Mouse (Mus musculus): Measurements from ENCODE around the gene Slc1a2. TPM values are rescaled to one million over a fixed set of nuclear protein-coding genes. Genes with fewer than 3 reads are reported as not detected.

Slc1a2 gene
- total RNA-seq, 2 experiments from 2014 or later = 1,831 to 2,193 TPM

DNA sequence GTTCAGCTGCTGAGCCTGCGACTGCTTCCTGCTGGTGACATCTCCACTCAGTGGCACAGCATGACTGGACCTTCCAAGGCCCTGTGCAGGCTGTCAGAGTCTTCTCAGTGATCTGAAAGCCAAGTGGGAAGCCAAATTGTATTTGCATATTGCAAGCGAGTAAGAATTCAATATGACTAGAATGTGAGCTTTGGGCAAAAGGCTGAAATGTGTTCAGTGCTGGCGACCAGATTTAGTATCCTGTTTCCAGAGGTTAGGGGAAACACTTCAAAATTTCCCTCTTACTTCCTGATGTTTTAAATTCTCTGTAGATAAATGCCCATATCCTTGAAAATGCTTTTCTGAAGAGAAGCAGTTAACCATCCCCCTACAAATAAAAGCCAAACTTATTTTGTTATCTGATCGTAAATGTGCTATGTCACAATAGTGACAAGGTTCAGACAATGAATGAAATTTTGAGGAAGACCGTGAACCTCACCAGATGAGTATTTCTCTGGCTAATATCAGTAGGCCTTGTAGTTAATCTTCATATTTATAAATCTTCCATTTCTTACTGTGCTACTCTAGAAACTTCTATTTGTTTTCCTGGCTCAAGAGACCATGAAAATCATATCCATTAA is 98.9 kb downstream of the Slc1a2 start:
- no peak for DNase-seq (ENCODE audit: extremely low spot score in 1 of 2, low spot score in 1 of 2)

DNA sequence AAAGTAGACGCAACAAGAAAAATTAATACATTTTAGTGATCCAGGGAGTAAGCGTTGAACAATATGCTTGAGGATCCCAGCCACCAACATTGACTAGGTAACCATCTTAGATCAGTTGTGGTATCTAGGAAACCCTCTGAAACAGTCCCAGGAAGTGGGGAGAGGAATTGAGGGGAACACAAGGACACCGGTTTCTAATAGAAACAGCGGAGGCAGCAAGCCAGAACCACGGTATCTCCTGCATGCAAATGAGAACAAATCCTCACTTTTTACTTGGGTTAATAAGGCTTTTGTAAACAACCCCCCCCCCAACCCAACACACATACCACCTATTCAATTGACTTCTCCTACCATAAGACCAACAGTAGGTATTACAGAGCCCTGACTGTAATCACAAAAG is 101.0 kb downstream of the Slc1a2 start:
- no peak for DNase-seq (ENCODE audit: extremely low spot score in 1 of 2, low spot score in 1 of 2)

DNA sequence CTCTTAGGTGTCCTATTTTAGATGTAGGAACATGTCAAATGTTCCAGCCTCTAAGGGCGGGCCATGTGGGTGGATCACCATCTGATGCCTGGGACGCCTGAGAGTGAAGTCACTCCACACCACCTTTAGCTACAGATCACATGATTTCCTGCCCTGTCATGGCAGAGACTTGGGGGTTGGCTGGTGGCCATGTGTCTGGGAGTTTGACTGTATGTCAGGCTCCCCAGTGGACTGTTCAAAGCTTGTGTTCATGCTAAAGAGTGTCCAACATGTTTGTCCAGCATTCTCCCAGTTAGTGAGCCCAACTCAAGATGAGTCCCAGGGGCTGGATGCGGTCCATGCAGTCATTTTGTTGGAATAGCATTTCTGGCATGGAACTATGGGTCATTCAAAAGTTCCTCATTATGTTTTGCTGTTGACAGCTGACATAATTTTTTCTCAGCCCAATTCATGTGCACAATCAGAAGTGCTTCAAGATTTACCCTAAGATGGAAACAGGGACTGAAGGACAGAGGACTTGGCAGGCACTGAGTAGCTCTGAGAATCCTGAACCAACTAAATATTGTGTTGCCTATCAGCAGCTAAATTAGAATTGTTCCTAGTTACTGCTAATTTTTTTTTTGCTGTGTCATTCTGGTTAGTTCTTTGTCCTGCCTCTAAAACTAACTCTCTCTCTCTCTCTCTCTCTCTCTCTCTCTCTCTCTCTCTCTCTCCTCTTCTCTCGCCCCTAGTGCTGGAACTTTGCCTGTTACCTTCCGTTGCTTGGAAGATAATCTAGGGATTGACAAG is 102.0 kb downstream of the Slc1a2 start:
- DNase-seq (ENCODE audit: extremely low spot score in 1 of 2, low spot score in 1 of 2) = no peak

DNA sequence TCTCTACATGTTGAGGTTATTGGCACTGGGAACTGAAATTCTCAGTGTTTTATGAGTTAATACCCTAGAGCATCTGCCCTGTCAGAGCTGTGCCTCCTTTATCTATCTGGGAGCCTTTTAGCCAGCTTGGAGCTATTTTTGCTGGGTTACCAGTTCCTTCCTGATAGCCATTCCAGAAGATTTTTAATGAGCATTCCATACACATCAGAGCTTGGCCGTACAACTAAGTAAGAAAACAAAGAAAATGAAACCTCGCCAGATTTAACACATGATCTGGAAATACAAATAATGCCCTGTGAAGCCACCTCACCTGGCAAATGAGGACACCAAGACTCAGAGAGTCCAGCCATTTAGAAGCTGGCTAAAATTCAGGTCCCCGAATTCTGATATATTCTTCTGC is 104.7 kb downstream of the Slc1a2 start:
- DNase-seq (ENCODE audit: extremely low spot score in 1 of 2, low spot score in 1 of 2) = no peak

DNA sequence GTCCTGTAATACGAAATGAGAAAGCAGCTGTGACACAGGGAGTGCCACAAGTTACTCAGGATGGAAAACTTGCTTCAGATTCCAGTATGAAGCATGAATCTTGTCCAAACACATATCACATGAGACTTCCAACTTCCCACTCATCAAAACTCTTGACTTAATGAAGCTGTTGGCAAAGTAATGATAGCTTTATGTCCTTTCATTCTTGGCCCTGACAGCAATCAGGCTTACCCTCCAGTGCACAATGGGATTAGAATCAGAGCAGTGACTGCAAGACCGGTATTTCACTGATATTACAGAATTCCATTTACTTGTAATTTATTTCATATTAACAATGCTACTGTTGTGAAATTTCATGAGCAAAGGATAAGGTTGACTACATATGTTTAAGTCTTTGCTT is 105.5 kb downstream of the Slc1a2 start:
- DNase-seq (ENCODE audit: extremely low spot score in 1 of 2, low spot score in 1 of 2) = no peak

DNA sequence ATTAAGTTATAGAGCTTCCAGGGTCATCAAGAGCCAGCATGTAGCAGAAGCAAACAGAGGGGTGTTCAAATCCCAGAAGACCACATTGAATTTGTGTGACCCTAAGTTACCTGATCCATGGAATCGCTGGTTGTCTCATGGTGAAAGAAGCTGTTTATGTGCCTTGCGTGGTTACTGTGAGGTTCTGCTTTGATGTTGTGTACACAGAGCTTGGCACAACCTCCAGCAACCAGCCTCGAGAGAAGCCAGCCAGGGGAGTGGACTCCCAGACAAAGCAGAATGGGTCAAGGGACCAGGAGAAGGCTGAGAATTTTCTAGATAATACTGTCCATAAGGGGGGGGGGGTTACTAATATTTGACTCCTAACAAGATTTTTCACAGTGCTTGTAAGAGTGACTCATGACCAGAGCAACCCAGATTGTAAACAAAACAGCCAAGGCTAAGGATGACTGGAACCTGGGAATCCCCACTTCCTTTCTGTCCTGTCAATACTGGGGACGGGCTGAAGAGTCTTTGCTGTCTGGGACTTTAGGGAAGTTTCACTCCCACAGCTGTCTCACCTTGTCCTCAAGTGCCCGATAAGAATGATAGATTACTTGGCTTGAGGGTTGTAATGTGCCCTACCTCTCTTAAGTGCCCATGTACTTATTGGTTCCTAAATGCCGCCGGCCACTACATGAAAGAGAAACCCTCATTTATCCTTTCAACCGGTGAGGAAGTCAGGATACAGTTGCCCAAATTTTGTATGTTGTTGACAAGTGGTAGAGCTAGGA is 106.3 kb downstream of the Slc1a2 start:
- no peak for DNase-seq (ENCODE audit: extremely low spot score in 1 of 2, low spot score in 1 of 2)

DNA sequence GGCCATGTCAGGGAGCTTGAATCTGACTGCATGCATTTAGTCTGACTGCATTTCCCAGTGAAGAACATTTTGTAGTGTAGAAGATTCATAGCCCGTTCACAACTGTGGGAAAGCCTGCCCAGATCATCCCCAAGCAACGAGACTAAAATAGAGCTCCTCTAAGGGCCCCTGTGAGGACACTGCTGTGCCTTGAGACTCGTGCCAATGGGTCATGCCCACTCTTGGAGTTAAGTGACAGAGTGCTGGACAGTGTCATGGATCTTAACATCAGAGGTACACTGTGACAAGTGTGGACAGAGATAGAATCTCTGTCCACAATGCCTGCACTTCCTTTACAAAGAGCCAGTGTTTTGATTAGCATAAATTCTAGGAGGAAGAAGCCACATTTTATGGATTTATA is 109.8 kb downstream of the Slc1a2 start:
- DNase-seq (ENCODE audit: extremely low spot score in 1 of 2, low spot score in 1 of 2) = no peak

DNA sequence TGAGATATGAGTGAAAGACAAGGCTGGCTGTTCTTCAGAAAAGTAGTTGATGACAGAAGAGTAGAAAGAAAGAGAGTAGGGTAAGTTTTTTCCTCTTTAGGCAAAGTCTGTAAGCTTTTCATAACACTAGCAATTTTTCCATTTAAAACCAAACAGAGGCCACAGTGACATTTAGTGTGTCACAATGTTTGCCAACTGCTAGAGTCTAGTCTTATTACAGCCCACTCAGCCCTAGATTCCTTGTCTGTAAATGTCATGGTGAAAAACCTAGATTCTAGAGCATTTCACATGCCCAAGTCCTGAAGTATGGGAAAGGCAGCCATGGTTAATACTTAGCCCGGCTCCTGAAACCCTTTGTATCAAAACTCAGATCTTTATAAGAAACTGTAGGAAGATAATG is 112.8 kb downstream of the Slc1a2 start:
- DNase-seq (ENCODE audit: extremely low spot score in 1 of 2, low spot score in 1 of 2) = no peak

DNA sequence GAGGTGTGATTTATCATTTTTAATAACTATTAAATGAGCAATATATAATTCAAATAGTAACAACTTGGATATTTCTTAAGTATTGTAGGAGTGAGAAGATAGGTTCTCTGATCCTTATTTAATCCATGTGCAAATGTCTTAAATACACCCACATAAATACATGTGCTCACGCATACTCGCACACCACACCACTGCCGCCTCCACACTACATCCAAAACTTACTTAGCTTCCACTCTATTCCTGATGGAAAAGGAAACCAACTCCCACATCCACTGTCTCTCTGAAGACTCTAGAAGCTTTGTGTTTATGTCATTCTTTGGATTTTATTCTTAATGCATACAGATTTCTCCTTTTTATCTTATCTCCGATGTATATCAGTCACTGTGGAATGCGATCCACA is 113.8 kb downstream of the Slc1a2 start:
- no peak for DNase-seq (ENCODE audit: extremely low spot score in 1 of 2, low spot score in 1 of 2)

DNA sequence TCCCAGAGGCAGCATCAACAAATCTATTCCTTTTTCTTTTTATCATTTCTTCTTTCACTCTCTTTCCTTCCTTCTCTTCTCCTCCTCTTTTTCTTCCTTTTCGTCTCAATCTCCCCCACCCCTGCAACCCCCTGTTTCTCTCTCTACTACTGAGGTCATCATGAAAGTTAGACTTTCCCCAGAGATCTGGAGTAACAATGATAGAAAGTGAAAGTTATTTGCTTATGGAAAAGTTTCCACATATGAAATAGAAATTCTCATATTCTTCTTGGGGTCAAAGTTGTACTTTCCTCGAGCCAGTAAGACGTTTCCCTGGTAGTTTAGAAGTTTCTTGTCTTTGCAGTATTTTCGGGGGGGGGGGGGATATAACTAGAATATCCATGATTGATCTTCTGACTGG is 116.2 kb downstream of the Slc1a2 start:
- no peak for DNase-seq (ENCODE audit: extremely low spot score in 1 of 2, low spot score in 1 of 2)

DNA sequence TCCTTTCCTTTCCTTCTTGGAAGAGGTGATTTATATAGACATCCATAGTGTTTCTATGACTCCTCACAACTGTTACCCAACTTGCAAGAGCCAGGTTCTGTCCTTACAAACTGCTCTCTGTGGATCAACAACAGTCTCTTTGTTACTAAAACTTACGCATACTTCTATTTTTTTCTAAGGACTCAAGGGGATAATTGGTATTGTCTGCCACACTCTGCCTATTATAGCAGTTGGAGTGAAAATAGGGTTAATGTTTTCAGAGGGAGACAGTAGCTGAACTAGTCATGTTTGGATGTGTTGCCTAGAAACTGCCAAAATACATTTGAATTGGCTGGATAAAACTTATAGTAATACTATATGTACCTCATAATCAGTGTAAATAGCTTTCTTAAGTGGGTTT is 117.1 kb downstream of the Slc1a2 start:
- DNase-seq (ENCODE audit: extremely low spot score in 1 of 2, low spot score in 1 of 2) = no peak

DNA sequence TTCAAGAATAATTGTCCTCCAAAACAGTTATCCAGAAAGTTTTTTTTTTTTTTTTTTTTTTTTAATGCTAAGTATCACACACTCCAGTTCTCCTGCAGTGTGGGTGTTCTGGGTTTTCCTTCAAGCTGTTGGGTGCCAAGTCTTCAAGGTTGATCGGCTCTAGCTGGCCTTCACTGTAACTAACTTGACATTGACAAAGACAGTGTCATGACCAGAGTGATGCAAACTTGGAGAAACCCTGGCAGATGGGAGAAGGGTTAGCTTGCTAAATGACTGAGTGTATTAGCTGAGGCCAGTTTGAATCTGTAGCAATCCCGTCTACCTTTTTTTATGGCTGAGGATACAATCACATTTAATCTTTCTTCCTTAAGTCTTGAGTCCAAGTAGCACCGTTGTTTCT is 119.7 kb downstream of the Slc1a2 start:
- no peak for DNase-seq (ENCODE audit: extremely low spot score in 1 of 2, low spot score in 1 of 2)

DNA sequence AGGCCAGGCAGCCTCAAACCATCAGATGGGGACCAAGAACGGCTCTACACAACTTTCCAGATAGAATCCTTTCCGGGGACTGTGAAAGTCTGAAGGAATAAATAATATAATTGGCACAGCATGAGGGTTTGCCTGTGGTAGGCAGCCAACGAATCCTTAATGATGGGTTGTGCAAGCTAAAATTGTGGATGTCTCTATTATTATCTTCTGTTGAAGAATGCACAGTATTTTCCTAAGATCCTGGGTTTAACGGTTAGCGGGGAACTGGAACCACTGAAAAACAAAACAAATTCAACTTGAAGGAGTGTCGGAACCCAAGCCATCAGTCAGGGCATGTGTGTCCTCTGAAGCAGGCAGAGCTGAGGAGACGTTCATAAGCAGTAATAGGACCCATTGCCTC is 124.3 kb downstream of the Slc1a2 start:
- no peak for DNase-seq (ENCODE audit: extremely low spot score in 1 of 2, low spot score in 1 of 2)

DNA sequence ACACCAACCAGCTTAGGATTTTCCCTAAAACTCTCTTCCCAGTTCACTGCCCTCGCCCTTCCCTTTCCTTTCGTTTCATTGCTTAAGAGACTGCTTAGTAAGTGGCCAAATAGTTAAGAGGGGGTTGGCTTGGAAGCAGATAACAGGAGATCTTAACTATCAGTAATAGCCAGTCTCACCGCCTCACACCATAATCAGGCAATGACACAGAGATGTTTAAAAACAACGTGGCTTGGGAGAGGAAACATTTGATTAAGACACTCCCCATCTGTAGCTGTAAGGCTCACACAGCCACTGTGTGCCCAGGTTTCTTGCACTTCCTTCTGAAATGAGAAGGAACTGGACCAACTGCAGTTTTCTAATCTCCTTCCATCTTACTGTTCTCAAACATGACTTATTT is 127.2 kb downstream of the Slc1a2 start:
- DNase-seq (ENCODE audit: extremely low spot score in 1 of 2, low spot score in 1 of 2) = no peak

DNA sequence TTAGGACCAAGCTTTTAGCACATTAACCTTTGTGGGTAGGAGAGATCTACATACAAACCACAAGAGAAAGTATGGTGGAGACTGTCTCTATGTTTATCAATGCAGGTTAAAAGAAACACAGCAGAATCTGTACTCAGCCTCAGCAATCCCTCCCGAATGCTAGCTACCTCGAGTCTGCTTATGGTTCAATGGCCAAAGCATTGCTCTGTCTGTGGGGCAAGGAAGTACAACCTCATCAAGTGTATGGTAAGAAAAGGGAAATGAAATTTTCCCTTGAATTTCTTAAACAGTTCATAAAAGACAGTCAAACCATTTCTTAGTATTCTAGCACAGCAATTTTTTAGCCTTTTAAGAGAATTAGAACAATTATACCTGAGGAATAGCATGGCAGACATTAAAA is 133.2 kb downstream of the Slc1a2 start:
- DNase-seq (ENCODE audit: extremely low spot score in 1 of 2, low spot score in 1 of 2) = no peak

DNA sequence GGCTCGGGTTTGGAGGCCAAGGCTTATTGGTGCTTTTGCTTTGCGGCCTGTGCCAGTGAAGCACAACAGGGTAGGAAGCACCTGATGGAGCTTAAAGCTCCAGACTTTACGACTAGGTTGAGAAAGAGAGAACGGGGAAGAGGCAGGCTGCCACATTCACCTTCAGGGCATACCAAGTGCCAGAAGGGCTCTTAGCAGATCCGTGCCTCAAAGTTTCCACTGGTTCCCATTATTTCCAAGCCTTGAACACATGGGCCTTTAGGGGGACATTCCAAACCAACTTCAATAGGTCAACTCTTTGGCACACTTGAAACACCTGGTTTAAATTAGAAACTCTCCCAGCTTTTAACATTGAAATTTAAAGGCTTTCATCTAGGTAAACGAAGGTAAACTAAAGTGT is 134.3 kb downstream of the Slc1a2 start:
- no peak for DNase-seq (ENCODE audit: extremely low spot score in 1 of 2, low spot score in 1 of 2)

DNA sequence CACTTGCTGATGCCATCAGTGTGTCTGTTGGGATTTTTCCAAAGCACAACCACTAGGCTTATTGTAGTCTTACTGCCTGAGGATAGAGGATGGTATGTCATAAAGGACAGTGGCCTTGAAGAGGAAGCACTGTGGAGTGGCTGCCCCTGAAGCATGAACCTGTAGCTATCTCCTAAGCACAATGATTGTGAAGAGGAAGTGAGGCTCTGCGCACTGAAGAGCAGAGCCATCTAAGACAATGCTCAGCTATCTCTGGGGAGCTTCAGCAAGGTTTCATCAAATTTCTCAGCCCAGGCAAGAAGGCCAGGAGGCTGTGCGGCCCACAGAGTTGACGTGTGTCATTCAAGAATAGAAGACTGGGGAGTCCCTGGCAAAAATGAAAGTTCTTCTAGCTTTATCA is 136.6 kb downstream of the Slc1a2 start:
- no peak for DNase-seq (ENCODE audit: extremely low spot score in 1 of 2, low spot score in 1 of 2)

DNA sequence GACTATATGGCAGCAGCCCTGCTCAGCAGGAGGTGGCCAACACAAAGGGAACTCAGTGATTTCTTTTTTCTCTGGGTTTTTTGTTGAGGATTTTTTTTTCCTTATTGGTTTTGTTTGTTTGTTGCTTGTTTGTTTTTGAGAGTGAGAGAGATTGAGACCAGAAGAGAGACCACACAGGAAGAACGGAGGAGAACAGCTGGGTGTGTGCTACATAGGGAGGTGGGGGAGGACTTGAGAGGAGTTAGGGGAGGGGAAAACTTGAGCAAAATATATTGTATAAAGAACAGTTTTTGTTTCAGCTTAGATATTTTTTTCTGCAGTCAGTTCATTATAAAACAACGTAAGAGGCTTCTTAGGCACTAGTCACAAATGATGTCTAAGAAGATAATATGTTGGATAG is 139.7 kb downstream of the Slc1a2 start:
- DNase-seq (ENCODE audit: extremely low spot score in 1 of 2, low spot score in 1 of 2) = no peak

DNA sequence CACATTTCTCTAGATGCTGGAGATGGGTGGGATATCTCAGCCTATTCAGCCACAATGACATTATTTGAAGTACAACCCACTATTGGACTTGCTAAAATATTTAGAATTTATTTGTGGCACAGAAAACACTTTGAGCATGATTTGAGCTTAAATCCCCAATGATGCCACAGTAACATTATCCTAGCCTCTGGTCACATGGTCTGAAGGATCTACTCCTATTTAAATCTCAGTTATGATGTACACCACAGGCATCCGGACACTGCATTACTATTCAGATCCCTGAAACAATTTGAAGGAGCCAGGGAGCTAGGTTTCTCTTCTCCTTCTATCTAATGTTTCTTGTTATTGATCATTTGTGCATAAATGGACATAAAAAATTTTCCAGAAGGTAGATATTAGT is 143.4 kb downstream of the Slc1a2 start:
- DNase-seq (ENCODE audit: extremely low spot score in 1 of 2, low spot score in 1 of 2) = no peak

DNA sequence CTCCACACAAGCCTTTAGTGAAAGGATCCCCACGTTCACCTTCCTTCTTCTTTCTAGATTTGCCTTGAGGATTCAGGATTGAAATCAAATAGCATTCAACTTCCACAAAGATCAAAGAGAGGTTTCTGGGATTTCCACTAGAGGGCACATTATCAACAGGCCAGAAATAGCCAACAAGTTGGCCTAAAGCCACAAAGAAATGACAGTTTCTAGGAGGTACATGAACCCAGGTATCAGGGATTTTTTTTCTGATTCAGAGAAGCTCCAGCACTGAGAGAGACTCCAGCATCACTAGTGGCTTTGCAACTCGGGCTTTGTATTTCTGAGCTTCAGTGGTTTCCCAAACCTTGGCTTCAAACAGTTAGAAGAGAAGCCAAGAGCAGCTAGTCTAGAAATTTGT is 145.7 kb downstream of the Slc1a2 start:
- no peak for DNase-seq (ENCODE audit: extremely low spot score in 1 of 2, low spot score in 1 of 2)

DNA sequence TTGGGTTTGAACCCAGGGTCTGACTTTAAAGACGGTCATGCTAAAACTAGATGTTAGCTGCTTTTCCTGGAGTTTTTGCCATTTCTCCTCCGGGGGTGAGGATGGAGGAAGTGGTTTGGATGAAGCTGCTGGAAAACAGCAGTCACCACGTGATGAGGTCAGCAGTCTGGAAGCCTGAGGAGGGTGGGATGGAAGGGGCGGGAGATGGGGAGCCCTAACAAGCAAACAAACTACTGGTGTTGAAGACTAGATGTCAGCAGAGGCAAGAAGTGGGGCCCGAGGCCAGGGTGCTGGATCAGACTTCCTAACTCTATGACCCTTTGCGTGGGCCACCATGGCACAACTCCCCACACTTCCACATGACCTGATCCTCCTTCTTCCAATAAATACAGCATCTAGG is 146.8 kb downstream of the Slc1a2 start:
- DNase-seq (ENCODE audit: extremely low spot score in 1 of 2, low spot score in 1 of 2) = no peak
